Mouse (Mus musculus) frontal cortex, adult 2 months (tissue): ENCODE results near the gene Gm20388. TPM values are rescaled to one million over a fixed set of nuclear protein-coding genes. Genes with fewer than 3 reads are reported as not detected.

Experiments
- DNase-seq, 2 experiments: peaks; one replicate each; pipeline ENCODE4 v3.0.0; 2022; ENCODE audit warnings: low spot score in 1 of 2; ENCODE audit errors: extremely low spot score in 1 of 2
- polyA plus RNA-seq: library from polyadenylated mRNA; depleted of rRNA; stranded (reverse); fragments of >200 nt; gene quantifications from 2 replicates; pipeline ENCODE4 v1.2.3, GENCODE M21; 2012

Gene Gm20388
- polyA plus RNA-seq, 1 experiment: 22.2 TPM

GRCm38 (mm10) chr8:121832503-121832902 lies 1921.9 kb downstream of the Gm20388 start:
- DNase-seq: peak; percentile 57 to 92

GRCm38 (mm10) chr8:121841242-121841641 lies 1930.6 kb downstream of the Gm20388 start:
- DNase-seq: peak; percentile 50 to 90

- no peak for DNase-seq
Measured at GRCm38 (mm10) chr8:121842064-121842955, 1931.7 kb downstream of the Gm20388 start.

GRCm38 (mm10) chr8:121843184-121843733 lies 1932.6 kb downstream of the Gm20388 start:
- no peak for DNase-seq

GRCm38 (mm10) chr8:121844765-121845164 lies 1934.1 kb downstream of the Gm20388 start:
- DNase-seq: no peak

- DNase-seq: no peak
Measured at GRCm38 (mm10) chr8:121846815-121847214, 1936.2 kb downstream of the Gm20388 start.

- no peak for DNase-seq
Measured at GRCm38 (mm10) chr8:121847261-121847822, 1936.7 kb downstream of the Gm20388 start.

GRCm38 (mm10) chr8:121847987-121848386 lies 1937.3 kb downstream of the Gm20388 start:
- no peak for DNase-seq

- no peak for DNase-seq
Measured at GRCm38 (mm10) chr8:121848495-121848894, 1937.9 kb downstream of the Gm20388 start.

GRCm38 (mm10) chr8:121849303-121849702 lies 1938.7 kb downstream of the Gm20388 start:
- DNase-seq: no peak

GRCm38 (mm10) chr8:121850018-121850417 lies 1939.4 kb downstream of the Gm20388 start:
- DNase-seq: peak; percentile 51 to 87

- no peak for DNase-seq
Measured at GRCm38 (mm10) chr8:121850436-121850820, 1939.8 kb downstream of the Gm20388 start.

GRCm38 (mm10) chr8:121850821-121851470 lies 1940.3 kb downstream of the Gm20388 start:
- DNase-seq: peak; percentile 89 to 100

- no peak for DNase-seq
Measured at GRCm38 (mm10) chr8:121851716-121852115, 1941.1 kb downstream of the Gm20388 start.

- DNase-seq: peak in 1 of 2 experiments; percentile 34
Measured at GRCm38 (mm10) chr8:121852464-121852863, 1941.8 kb downstream of the Gm20388 start.

GRCm38 (mm10) chr8:121853586-121853985 lies 1942.9 kb downstream of the Gm20388 start:
- DNase-seq: no peak

GRCm38 (mm10) chr8:121856071-121856746 lies 1945.6 kb downstream of the Gm20388 start:
- no peak for DNase-seq

GRCm38 (mm10) chr8:121857331-121857730 lies 1946.7 kb downstream of the Gm20388 start:
- no peak for DNase-seq

GRCm38 (mm10) chr8:121857747-121858146 lies 1947.1 kb downstream of the Gm20388 start:
- DNase-seq: no peak

- DNase-seq: no peak
Measured at GRCm38 (mm10) chr8:121861276-121861675, 1950.6 kb downstream of the Gm20388 start.
